Mouse (Mus musculus) erythroblast, adult 5-6 weeks (primary cell): ENCODE measurements at regions not wholly inside any gene's neighbourhood (a gene's known extent, or its start where the extent isn't known, plus 50 kb on each side); places are given as distances from the start of the nearest gene placed in this dataset.
A peak's percentile ranks its signal among the peaks of the same experiment; 100 is the strongest.

Source experiments
- ATAC-seq: replicated peaks from 2 replicates; pipeline ENCODE4 v1.8.0; 2016; ENCODE audit warnings: moderate number of reproducible peaks, mild to moderate bottlenecking, moderate TSS enrichment, inconsistent platforms; ENCODE audit not compliant: poor library complexity, low FRiP score, severe bottlenecking

- no peak for ATAC-seq
Measured at GRCm38 (mm10) chr4:106859476-106859875, 51.0 kb upstream of the Ssbp3 start.

GRCm38 (mm10) chr4:106858357-106859088 lies 52.0 kb upstream of the Ssbp3 start:
- ATAC-seq: no peak

GRCm38 (mm10) chr4:106855771-106856170 lies 51.0 kb upstream of the Acot11 start:
- ATAC-seq: no peak

- peak; percentile 44; the same call in 1 of the 2 replicates for ATAC-seq
Measured at GRCm38 (mm10) chr4:106854361-106855309, 49.8 kb upstream of the Acot11 start.
